Mouse (Mus musculus) MEL (cell line): ENCODE measurements around the gene Gm10053.

Experiments used
- BHLHE40 ChIP-seq: IDR thresholded peaks from 2 replicates; pipeline ENCODE4 v1.6.1; 2012; ENCODE audit warnings: low read depth, mild to moderate bottlenecking, inconsistent platforms, low read length, improper control_type of control experiment, borderline replicate concordance
- CHD2 ChIP-seq: IDR thresholded peaks from 2 replicates; pipeline ENCODE4 v1.6.1; 2011; ENCODE audit warnings: low read length, improper control_type of control experiment
- CTCF ChIP-seq, 3 experiments: IDR thresholded peaks in 2 of 3; conservative IDR thresholded peaks in 1 of 3; 2 replicates each; pipeline ENCODE4 v1.5.1; 2011 to 2012; ENCODE audit warnings: low read length in 3 of 3, low read depth in 2 of 3, mild to moderate bottlenecking in 2 of 3, improper control_type of control experiment in 1 of 3, inconsistent platforms in 1 of 3, mixed read lengths in 1 of 3, moderate library complexity in 1 of 3; ENCODE audit not compliant: control insufficient read depth in 1 of 3, insufficient read depth in 1 of 3, poor library complexity in 1 of 3, severe bottlenecking in 1 of 3
- E2F4 ChIP-seq: IDR thresholded peaks from 2 replicates; pipeline ENCODE4 v1.6.1; 2011; ENCODE audit warnings: low read depth, low read length, improper control_type of control experiment, borderline replicate concordance
- GATA1 ChIP-seq: IDR thresholded peaks from 2 replicates; pipeline ENCODE4 v1.6.1; 2011; ENCODE audit warnings: low read depth, low read length, improper control_type of control experiment
- JUND ChIP-seq: IDR thresholded peaks from 2 replicates; pipeline ENCODE4 v1.6.1; 2011; ENCODE audit warnings: low read depth, mild to moderate bottlenecking, improper control_type of control experiment, low read length
- MYB ChIP-seq: IDR thresholded peaks from 2 replicates; pipeline ENCODE4 v1.6.1; 2011; ENCODE audit warnings: mild to moderate bottlenecking, low read depth, low read length, improper control_type of control experiment
- POLR2A ChIP-seq, 2 experiments: IDR thresholded peaks; 2 replicates each; pipeline ENCODE4 v1.6.1; 2011 to 2012; ENCODE audit warnings: low read length in 2 of 2, mild to moderate bottlenecking in 2 of 2, control low read depth in 1 of 2, improper control_type of control experiment in 1 of 2, low read depth in 1 of 2, moderate library complexity in 1 of 2; ENCODE audit not compliant: control insufficient read depth in 1 of 2, insufficient read depth in 1 of 2, poor library complexity in 1 of 2
- RCOR1 ChIP-seq: IDR thresholded peaks from 2 replicates; pipeline ENCODE4 v1.6.1; 2012; ENCODE audit warnings: low read depth, mild to moderate bottlenecking, inconsistent platforms, low read length, improper control_type of control experiment
- SIN3A ChIP-seq: IDR thresholded peaks from 2 replicates; pipeline ENCODE4 v1.6.1; 2012; ENCODE audit warnings: low read length, improper control_type of control experiment, inconsistent platforms
- TAL1 ChIP-seq: IDR thresholded peaks from 2 replicates; pipeline ENCODE4 v1.6.1; 2012; ENCODE audit warnings: mild to moderate bottlenecking, inconsistent platforms, low read length, moderate library complexity, mixed read lengths
- USF1 ChIP-seq: IDR thresholded peaks from 2 replicates; pipeline ENCODE4 v1.6.1; 2014; ENCODE audit warnings: low read depth, mild to moderate bottlenecking, inconsistent platforms, low read length, improper control_type of control experiment, moderate library complexity
- ZNF384 ChIP-seq: IDR thresholded peaks from 2 replicates; pipeline ENCODE4 v1.6.1; 2012; ENCODE audit warnings: low read depth, mild to moderate bottlenecking, inconsistent platforms, low read length, improper control_type of control experiment

DNA sequence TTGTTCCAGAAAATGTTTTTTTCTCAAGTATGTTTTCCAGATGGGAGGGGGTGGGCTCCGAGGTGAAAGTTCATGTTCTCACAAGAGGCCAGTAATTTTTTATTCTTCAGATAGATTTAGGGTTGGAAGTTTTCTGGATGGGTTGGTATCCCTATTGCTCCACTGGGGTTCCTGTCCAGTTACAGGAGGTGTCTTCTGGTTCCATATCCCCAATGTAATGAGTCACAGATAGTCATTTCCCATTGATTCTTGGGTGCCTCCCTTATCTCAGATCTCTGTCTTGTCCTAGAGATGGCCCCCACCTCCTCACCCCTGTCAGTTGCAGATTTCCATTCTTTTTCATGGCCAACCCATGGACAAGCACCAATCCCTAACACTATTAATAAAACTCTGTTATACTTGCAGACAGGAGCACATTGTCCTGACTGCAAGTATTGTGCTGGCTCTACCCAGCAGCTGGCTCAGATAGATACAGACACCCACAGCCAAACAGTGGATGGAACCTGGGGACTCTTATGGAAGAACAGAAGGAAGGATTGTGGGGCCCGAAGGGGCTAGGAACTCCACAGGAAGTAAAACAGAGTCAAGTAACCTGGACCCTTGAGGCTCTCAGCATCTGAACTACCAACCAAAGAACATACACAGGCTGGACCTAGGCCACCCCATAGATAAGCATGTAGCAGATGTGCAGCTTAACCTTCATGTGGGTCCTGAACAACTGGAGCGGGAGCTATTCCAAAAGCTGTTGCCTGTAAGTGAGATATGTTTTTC, 33.1 kb downstream of the Gm10053 start:
- TF ChIP-seq POLR2A (IDR thresholded peaks at IDR 0.05; ENCODE audit: control insufficient read depth in 1 of 2, insufficient read depth in 1 of 2, low read depth in 1 of 2, low read length in 2 of 2, poor library complexity in 1 of 2): no peak
- no peak for TF ChIP-seq MYB
- no peak for TF ChIP-seq ZNF384
- TF ChIP-seq SIN3A: no peak
- no peak for TF ChIP-seq CTCF (IDR thresholded peaks at IDR 0.05 in 2 of 3, conservative IDR thresholded peaks at IDR 0.05 in 1 of 3; ENCODE audit: control insufficient read depth in 1 of 3, insufficient read depth in 1 of 3, low read depth in 2 of 3, low read length in 3 of 3, poor library complexity in 1 of 3, severe bottlenecking in 1 of 3)
- no peak for TF ChIP-seq USF1
- TF ChIP-seq E2F4: no peak
- no peak for TF ChIP-seq JUND
- TF ChIP-seq TAL1: no peak
- no peak for TF ChIP-seq BHLHE40
- no peak for TF ChIP-seq CHD2
- no peak for TF ChIP-seq GATA1
- TF ChIP-seq RCOR1: no peak
